Mouse (Mus musculus) liver, embryonic 14.5 days (tissue): ENCODE measurements around the gene Thsd4.

Experiments used
- CTCF ChIP-seq: IDR thresholded peaks from 2 replicates; pipeline ENCODE4 v1.5.1; 2016; ENCODE audit warnings: antibody characterized with exemption, low read depth, control low read depth
- EP300 ChIP-seq: IDR thresholded peaks from 2 replicates; pipeline ENCODE4 v1.6.1; 2016; ENCODE audit warnings: antibody characterized with exemption, low read depth

GRCm38 (mm10) chr9:60251765-60252164, 270.1 kb downstream of the Thsd4 start:
- TF ChIP-seq CTCF (peak; percentile 67), EP300 (no peak)
